Mouse (Mus musculus) myocyte (in vitro differentiated cells): ENCODE measurements at regions not wholly inside any gene's neighbourhood (a gene's known extent, or its start where the extent isn't known, plus 50 kb on each side); places are given as distances from the start of the nearest gene placed in this dataset.

Source experiments
- H3K27me3 ChIP-seq: one replicate; pipeline ENCODE4 v1.6.1; 2011; ENCODE audit not compliant: control insufficient read depth, insufficient read depth, insufficient read length
- H3K36me3 ChIP-seq: one replicate; pipeline ENCODE4 v1.6.1; 2011; ENCODE audit not compliant: control insufficient read depth, insufficient read depth
- H3K4me2 ChIP-seq: one replicate; pipeline ENCODE4 v1.6.1; 2011; ENCODE audit warnings: low read depth, control low read depth
- H3K4me3 ChIP-seq: one replicate; pipeline ENCODE4 v1.5.1; 2011; ENCODE audit warnings: mild to moderate bottlenecking, control low read depth, moderate library complexity
- H3K79me2 ChIP-seq: one replicate; pipeline ENCODE4 v1.6.1; 2011; ENCODE audit not compliant: control insufficient read depth, insufficient read depth
- H3ac ChIP-seq: one replicate; pipeline ENCODE4 v1.6.1; 2011; ENCODE audit not compliant: control insufficient read depth, insufficient read length
- CEBPB ChIP-seq: IDR thresholded peaks from 2 replicates; pipeline ENCODE4 v1.6.1; 2011; ENCODE audit warnings: mild to moderate bottlenecking, moderate library complexity; ENCODE audit not compliant: poor library complexity, insufficient read depth, severe bottlenecking
- E2F4 ChIP-seq: IDR thresholded peaks from one replicate; pipeline ENCODE4 v1.6.1; 2011; ENCODE audit warnings: mild to moderate bottlenecking, control low read depth, moderate library complexity; ENCODE audit not compliant: insufficient read depth
- MAX ChIP-seq: IDR thresholded peaks from one replicate; pipeline ENCODE4 v1.6.1; 2011; ENCODE audit warnings: low read depth, mild to moderate bottlenecking, control low read depth
- MYOD1 ChIP-seq, 3 experiments: IDR thresholded peaks; one replicate each; pipeline ENCODE4 v1.6.1; 2011; ENCODE audit warnings: control low read depth in 2 of 3, low read depth in 2 of 3, mild to moderate bottlenecking in 2 of 3, moderate library complexity in 1 of 3; ENCODE audit not compliant: insufficient read length in 2 of 3, control insufficient read depth in 1 of 3
- MYOG ChIP-seq, 3 experiments: IDR thresholded peaks; one replicate each; pipeline ENCODE4 v1.6.1; 2011; ENCODE audit warnings: control low read depth in 2 of 3, low read depth in 2 of 3, mild to moderate bottlenecking in 2 of 3; ENCODE audit not compliant: insufficient read length in 2 of 3, control insufficient read depth in 1 of 3, insufficient read depth in 1 of 3
- POLR2A ChIP-seq: IDR thresholded peaks from one replicate; pipeline ENCODE4 v1.6.1; 2011; ENCODE audit warnings: low read depth, mild to moderate bottlenecking, control low read depth, moderate library complexity; ENCODE audit not compliant: insufficient read length
- POLR2AphosphoS2 ChIP-seq: IDR thresholded peaks from one replicate; pipeline ENCODE4 v1.6.1; 2011; ENCODE audit warnings: low read depth, control low read depth; ENCODE audit not compliant: insufficient read length
- REST ChIP-seq: IDR thresholded peaks from one replicate; pipeline ENCODE4 v1.6.1; 2011; ENCODE audit warnings: mild to moderate bottlenecking, control low read depth, moderate library complexity; ENCODE audit not compliant: insufficient read depth, insufficient read length
- SRF ChIP-seq: IDR thresholded peaks from one replicate; pipeline ENCODE4 v1.6.1; 2011; ENCODE audit warnings: low read depth; ENCODE audit not compliant: control insufficient read depth, insufficient read length
- TCF12 ChIP-seq: IDR thresholded peaks from one replicate; pipeline ENCODE4 v1.6.1; 2011; ENCODE audit warnings: mild to moderate bottlenecking, control low read depth; ENCODE audit not compliant: poor library complexity, insufficient read depth, severe bottlenecking
- TCF3 ChIP-seq: IDR thresholded peaks from one replicate; pipeline ENCODE4 v1.6.1; 2011; ENCODE audit warnings: low read depth, control low read depth; ENCODE audit not compliant: insufficient read length
- USF1 ChIP-seq: IDR thresholded peaks from one replicate; pipeline ENCODE4 v1.6.1; 2011; ENCODE audit warnings: low read depth, mild to moderate bottlenecking, control low read depth, moderate library complexity

DNA sequence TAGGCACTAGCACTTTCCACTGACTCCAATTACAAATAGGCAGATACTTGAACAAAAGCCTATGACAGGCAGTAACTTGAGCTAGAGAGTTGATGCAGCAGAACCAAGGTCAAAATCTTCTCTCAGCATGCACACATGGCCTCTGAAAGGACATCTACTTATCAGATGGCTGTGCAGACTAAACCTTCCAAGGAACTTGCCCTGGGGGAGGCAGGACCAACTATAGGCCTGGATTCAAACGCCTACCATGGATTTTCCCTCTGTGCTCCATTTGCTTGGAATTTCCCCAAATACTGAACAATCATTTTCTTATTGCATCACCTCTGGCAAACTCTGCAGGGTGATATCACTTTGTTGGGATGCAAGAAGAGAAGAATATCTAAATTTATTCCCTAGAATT, 337.8 kb upstream of the Cited2 start:
- Histone ChIP-seq H3K36me3 (no peaks in the 10 kb centered on the region), H3K4me2 (peak overlapping the region; percentile 5), H3K4me3 (no peak overlapping the region), H3ac (no peak overlapping the region), H3K27me3 (no peaks in the 10 kb centered on the region), H3K79me2 (no peaks in the 10 kb centered on the region)
- TF ChIP-seq CEBPB (peak; percentile 93), REST (no peak)

DNA sequence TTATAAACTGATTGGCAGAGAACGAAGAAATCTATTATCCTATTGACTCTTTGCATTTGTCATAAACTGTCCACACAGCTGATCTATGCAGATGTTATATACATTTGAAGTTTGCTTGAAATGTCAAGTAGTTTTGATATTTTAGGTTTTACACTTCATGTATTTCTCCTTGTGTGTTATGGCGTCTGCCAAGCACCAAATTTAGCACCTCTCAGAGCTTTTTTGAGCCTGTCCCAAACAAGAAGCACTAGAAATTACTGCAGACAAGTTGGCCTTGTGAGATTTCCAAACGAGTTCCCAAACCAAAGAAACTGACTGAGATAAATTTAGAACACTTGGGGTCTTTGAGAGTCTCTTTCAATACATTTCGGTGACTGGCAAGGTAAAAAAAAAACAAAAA, 335.7 kb upstream of the Cited2 start:
- Histone ChIP-seq H3K4me3 (no peak overlapping the region), H3K27me3 (no peaks in the 10 kb centered on the region), H3K36me3 (no peaks in the 10 kb centered on the region), H3K79me2 (no peaks in the 10 kb centered on the region), H3ac (no peak overlapping the region), H3K4me2 (no peak overlapping the region)
- TF ChIP-seq SRF (no peak), POLR2AphosphoS2 (no peak), TCF3 (no peak), CEBPB (no peak)

GRCm38 (mm10) chr10:17395495-17396224, 327.4 kb upstream of the Cited2 start:
- H3K79me2 ChIP-seq = no peaks in the 10 kb centered on the region
- no peaks in the 10 kb centered on the region for H3K36me3 ChIP-seq
- no peak overlapping the region for H3K4me3 ChIP-seq
- no peak overlapping the region for H3ac ChIP-seq
- TF ChIP-seq E2F4 = no peak
- TF ChIP-seq USF1 = no peak
- no peak for TF ChIP-seq SRF
- no peak for TF ChIP-seq TCF3
- TF ChIP-seq CEBPB = no peak
- TF ChIP-seq POLR2AphosphoS2 = no peak
- TF ChIP-seq TCF12 = no peak
- no peak for TF ChIP-seq REST
- no peak overlapping the region for H3K4me2 ChIP-seq
- H3K27me3 ChIP-seq = no peaks in the 10 kb centered on the region

DNA sequence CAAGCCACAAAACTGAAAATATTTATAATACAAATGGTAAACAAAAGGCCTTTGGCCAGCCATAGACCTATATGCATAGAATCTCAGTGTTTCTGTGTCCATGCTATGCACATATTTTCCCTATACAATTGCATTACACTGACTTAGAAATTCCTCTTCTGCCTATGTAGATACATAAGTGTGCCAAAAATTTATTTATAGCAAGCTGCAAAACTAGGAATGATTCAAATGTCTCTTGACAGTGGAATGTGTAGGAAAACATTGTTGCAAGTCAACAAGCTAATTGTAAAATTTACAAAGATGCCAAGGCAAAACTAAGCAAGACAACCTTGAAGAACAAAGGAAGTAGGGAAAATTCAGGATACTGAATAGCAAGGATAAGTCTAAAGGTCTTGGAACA, 319.1 kb upstream of the Cited2 start:
- no peak overlapping the region for H3K4me2 ChIP-seq
- no peaks in the 10 kb centered on the region for H3K27me3 ChIP-seq
- no peak for TF ChIP-seq CEBPB
- no peak for TF ChIP-seq TCF3
- no peak for TF ChIP-seq SRF
- TF ChIP-seq REST = no peak
- TF ChIP-seq USF1 = no peak
- no peak for TF ChIP-seq POLR2A
- TF ChIP-seq TCF12 = no peak
- no peak for TF ChIP-seq MAX
- TF ChIP-seq POLR2AphosphoS2 = no peak

DNA sequence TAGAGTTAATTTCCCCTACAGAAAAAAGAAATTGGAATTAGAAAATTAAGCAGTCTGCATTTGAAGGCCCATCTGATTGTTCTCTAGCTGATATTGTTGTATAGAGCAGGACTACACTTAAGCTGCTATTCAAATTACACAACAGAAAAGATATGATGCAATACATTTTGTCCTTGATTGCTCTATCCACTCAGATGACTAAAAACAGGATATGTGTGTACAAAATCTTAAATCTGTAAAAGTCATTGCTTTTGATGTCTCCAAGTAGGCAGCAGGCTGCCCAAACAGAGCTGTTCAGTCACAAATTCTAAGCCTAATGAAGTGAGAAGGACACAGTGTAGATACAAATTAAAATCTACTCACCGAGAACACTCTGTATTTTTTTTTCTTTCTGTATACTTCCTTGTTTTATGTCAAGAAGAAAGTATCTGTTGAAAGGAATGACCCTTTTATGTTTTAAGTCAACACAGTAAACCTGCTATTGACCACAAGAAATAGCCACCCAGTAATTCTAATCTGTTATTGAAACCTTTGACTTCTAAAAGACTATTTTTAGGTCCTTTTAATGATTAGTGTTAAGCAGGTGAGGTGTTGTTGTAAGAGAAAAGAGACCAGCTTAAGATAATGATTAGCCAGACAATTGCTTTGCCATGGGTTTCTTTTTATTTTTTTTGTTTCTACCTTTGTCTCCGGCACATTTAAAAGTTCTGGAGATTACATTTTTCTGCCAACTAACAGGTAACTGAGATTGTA, 315.0 kb upstream of the Cited2 start:
- Histone ChIP-seq H3K79me2 (no peaks in the 10 kb centered on the region), H3K36me3 (no peaks in the 10 kb centered on the region), H3K27me3 (no peaks in the 10 kb centered on the region), H3ac (no peak overlapping the region), H3K4me3 (no peak overlapping the region), H3K4me2 (no peak overlapping the region)
- TF ChIP-seq MYOD1 (IDR thresholded peaks at IDR 0.05; ENCODE audit: control insufficient read depth in 1 of 3, insufficient read length in 2 of 3, low read depth in 2 of 3) (no peak), SRF (no peak), USF1 (no peak), CEBPB (peak; percentile 80), POLR2AphosphoS2 (no peak), E2F4 (no peak)

More for the DNA sequence above, 319.1 kb upstream of the Cited2 start:
- Histone ChIP-seq H3ac (no peak overlapping the region), H3K4me3 (no peak overlapping the region), H3K36me3 (no peaks in the 10 kb centered on the region), H3K79me2 (no peaks in the 10 kb centered on the region)

- Histone ChIP-seq H3K4me2 (no peak overlapping the region), H3K27me3 (no peaks in the 10 kb centered on the region), H3K4me3 (no peak overlapping the region), H3K79me2 (no peaks in the 10 kb centered on the region), H3K36me3 (no peaks in the 10 kb centered on the region), H3ac (no peak overlapping the region)
- TF ChIP-seq MYOD1 (IDR thresholded peaks at IDR 0.05; ENCODE audit: control insufficient read depth in 1 of 3, insufficient read length in 2 of 3, low read depth in 2 of 3) (no peak), MAX (no peak), POLR2AphosphoS2 (no peak), SRF (no peak), POLR2A (no peak), REST (no peak), TCF12 (no peak), TCF3 (no peak), CEBPB (no peak), E2F4 (no peak), MYOG (IDR thresholded peaks at IDR 0.05; ENCODE audit: control insufficient read depth in 1 of 3, insufficient read depth in 1 of 3, insufficient read length in 2 of 3, low read depth in 2 of 3) (no peak), USF1 (no peak)
These were observed 314.2 kb upstream of the Cited2 start for GRCm38 (mm10) chr10:17408781-17409180.
